Mouse (Mus musculus) MEL (cell line): Measurements from ENCODE around the gene Tsen54.

Source experiments
- CHD2 ChIP-seq: IDR thresholded peaks from 2 replicates; pipeline ENCODE4 v1.6.1; 2011; ENCODE audit warnings: low read length, improper control_type of control experiment
- CTCF ChIP-seq, 3 experiments: IDR thresholded peaks in 2 of 3; conservative IDR thresholded peaks in 1 of 3; 2 replicates each; pipeline ENCODE4 v1.5.1; 2011 to 2012; ENCODE audit warnings: low read length in 3 of 3, low read depth in 2 of 3, mild to moderate bottlenecking in 2 of 3, improper control_type of control experiment in 1 of 3, inconsistent platforms in 1 of 3, mixed read lengths in 1 of 3, moderate library complexity in 1 of 3; ENCODE audit not compliant: control insufficient read depth in 1 of 3, insufficient read depth in 1 of 3, poor library complexity in 1 of 3, severe bottlenecking in 1 of 3
- ETS1 ChIP-seq: IDR thresholded peaks from 2 replicates; pipeline ENCODE4 v1.6.1; 2012; ENCODE audit warnings: low read depth, mild to moderate bottlenecking, inconsistent platforms, low read length, improper control_type of control experiment, moderate library complexity
- POLR2A ChIP-seq, 2 experiments: IDR thresholded peaks; 2 replicates each; pipeline ENCODE4 v1.6.1; 2011 to 2012; ENCODE audit warnings: low read length in 2 of 2, mild to moderate bottlenecking in 2 of 2, control low read depth in 1 of 2, improper control_type of control experiment in 1 of 2, low read depth in 1 of 2, moderate library complexity in 1 of 2; ENCODE audit not compliant: control insufficient read depth in 1 of 2, insufficient read depth in 1 of 2, poor library complexity in 1 of 2

GRCm38 (mm10) chr11:115826487-115826886 is 12.0 kb downstream of the Tsen54 start:
- TF ChIP-seq CTCF (IDR thresholded peaks at IDR 0.05 in 2 of 3, conservative IDR thresholded peaks at IDR 0.05 in 1 of 3; ENCODE audit: control insufficient read depth in 1 of 3, insufficient read depth in 1 of 3, low read depth in 2 of 3, low read length in 3 of 3, poor library complexity in 1 of 3, severe bottlenecking in 1 of 3) = no peak
- TF ChIP-seq POLR2A (IDR thresholded peaks at IDR 0.05; ENCODE audit: control insufficient read depth in 1 of 2, insufficient read depth in 1 of 2, low read depth in 1 of 2, low read length in 2 of 2, poor library complexity in 1 of 2) = no peak
- TF ChIP-seq CHD2 = no peak
- TF ChIP-seq ETS1 = no peak
